Mouse (Mus musculus) G1E (cell line): ENCODE measurements around the gene Wasf2. TPM values are rescaled to one million over a fixed set of nuclear protein-coding genes. Genes with fewer than 3 reads are reported as not detected.

Experiments used
- ATAC-seq: 2 replicates; pipeline ENCODE4 v1.8.0; 2016; ENCODE audit warnings: mild to moderate bottlenecking; ENCODE audit not compliant: insufficient number of reproducible peaks, poor library complexity, low FRiP score, severe bottlenecking; ENCODE audit errors: extremely low read depth
- DNase-seq: peaks from one replicate; pipeline ENCODE4 v3.0.0; 2012; ENCODE audit warnings: low spot score
- H3K27me3 ChIP-seq: 2 replicates; pipeline ENCODE4 v1.6.1; 2012; ENCODE audit warnings: mild to moderate bottlenecking, low read length, inconsistent platforms; ENCODE audit not compliant: insufficient read depth
- H3K36me3 ChIP-seq: replicated peaks from 2 replicates; pipeline ENCODE3; 2012; ENCODE audit warnings: mild to moderate bottlenecking, inconsistent platforms
- H3K4me1 ChIP-seq: 2 replicates; pipeline ENCODE4 v1.6.1; 2012; ENCODE audit warnings: low read depth, low read length, inconsistent platforms, mixed read lengths; ENCODE audit not compliant: insufficient read depth
- H3K4me3 ChIP-seq: 2 replicates; pipeline ENCODE4 v1.5.1; 2012; ENCODE audit warnings: low read depth, mild to moderate bottlenecking, inconsistent platforms, low read length, moderate library complexity, mixed read lengths
- H3K9me3 ChIP-seq: replicated peaks from 2 replicates; pipeline ENCODE4 v1.6.1; 2012; ENCODE audit warnings: inconsistent platforms
- CTCF ChIP-seq: IDR thresholded peaks from 2 replicates; pipeline ENCODE4 v1.5.1; 2012; ENCODE audit warnings: low read depth, low read length, inconsistent platforms, mixed read lengths
- GATA1 ChIP-seq: IDR thresholded peaks from 2 replicates; pipeline ENCODE4 v1.6.1; 2012; ENCODE audit warnings: borderline replicate concordance, low read length, inconsistent platforms, mixed read lengths
- GATA2 ChIP-seq: IDR thresholded peaks from 2 replicates; pipeline ENCODE4 v1.6.1; 2012; ENCODE audit warnings: low read depth, low read length, inconsistent platforms, borderline replicate concordance
- POLR2AphosphoS5 ChIP-seq: IDR thresholded peaks from 2 replicates; pipeline ENCODE4 v1.6.1; 2012; ENCODE audit warnings: low read depth, low read length, inconsistent platforms; ENCODE audit not compliant: insufficient replicate concordance
- TAL1 ChIP-seq: conservative IDR thresholded peaks from 2 replicates; pipeline ENCODE4 v1.6.1; 2012; ENCODE audit warnings: low read depth, low read length, inconsistent platforms, mixed read lengths
- polyA plus RNA-seq: library from polyadenylated mRNA; stranded (reverse); fragments of >175 nt; gene quantifications from 2 replicates; pipeline ENCODE4 v1.2.3, GENCODE M21; 2012
- total RNA-seq, 2 experiments: library from RNA; stranded (forward) in 1 of 2; stranded (reverse) in 1 of 2; fragments of 200-1000 nt in 1 of 2; fragments of >200 nt in 1 of 2; fragmentation: Nextera tagmentation in 1 of 2; gene quantifications; 2 replicates each; pipeline ENCODE4 v1.2.3; 2014 to 2017

The Wasf2 gene
- total and polyA plus RNA-seq, 3 experiments: 12.1 to 127 (median 58.3) TPM

GRCm38 (mm10) chr4:133101751-133102150 is 28.6 kb upstream of the Wasf2 start:
- TF ChIP-seq POLR2AphosphoS5: no peak
- no peak for TF ChIP-seq GATA1
- no peak for TF ChIP-seq TAL1
- TF ChIP-seq GATA2: no peak
- no peak for TF ChIP-seq CTCF
- H3K4me1 ChIP-seq: peaks cover 5% of the 10 kb centered on the region
- H3K4me3 ChIP-seq: no peak overlapping the region
- DNase-seq (no peak), ATAC-seq (no peak)
- peaks cover 17% of the 10 kb centered on the region for H3K27me3 ChIP-seq
- no peaks in the 10 kb centered on the region for H3K36me3 ChIP-seq
- H3K9me3 ChIP-seq: no peaks in the 10 kb centered on the region

- no peak for ATAC-seq
- no peak for DNase-seq
Observed at GRCm38 (mm10) chr4:133103525-133104193, 26.6 kb upstream of the Wasf2 start.

GRCm38 (mm10) chr4:133104194-133104569 is 26.1 kb upstream of the Wasf2 start:
- Histone ChIP-seq H3K9me3 (no peaks in the 10 kb centered on the region), H3K36me3 (no peaks in the 10 kb centered on the region), H3K27me3 (peaks cover 24% of the 10 kb centered on the region), H3K4me1 (peaks cover 9% of the 10 kb centered on the region), H3K4me3 (no peak overlapping the region)
- TF ChIP-seq GATA1 (no peak), POLR2AphosphoS5 (no peak), CTCF (no peak), TAL1 (no peak), GATA2 (no peak)
- DNase-seq (no peak), ATAC-seq (no peak)

More at GRCm38 (mm10) chr4:133103525-133104193, 26.6 kb upstream of the Wasf2 start:
- H3K27me3 ChIP-seq: peaks cover 24% of the 10 kb centered on the region
- H3K4me1 ChIP-seq: peaks cover 9% of the 10 kb centered on the region
- no peaks in the 10 kb centered on the region for H3K36me3 ChIP-seq
- no peaks in the 10 kb centered on the region for H3K9me3 ChIP-seq
- no peak overlapping the region for H3K4me3 ChIP-seq
- TF ChIP-seq CTCF: no peak
- no peak for TF ChIP-seq POLR2AphosphoS5
- TF ChIP-seq GATA1: no peak
- no peak for TF ChIP-seq TAL1
- no peak for TF ChIP-seq GATA2

GRCm38 (mm10) chr4:133106691-133107090 is 23.6 kb upstream of the Wasf2 start:
- peaks cover 9% of the 10 kb centered on the region for H3K4me1 ChIP-seq
- H3K9me3 ChIP-seq: no peaks in the 10 kb centered on the region
- no peak overlapping the region for H3K4me3 ChIP-seq
- H3K27me3 ChIP-seq: peaks cover 23% of the 10 kb centered on the region
- DNase-seq: no peak
- no peak for ATAC-seq
- no peak for TF ChIP-seq GATA1
- TF ChIP-seq TAL1: no peak
- no peak for TF ChIP-seq GATA2
- TF ChIP-seq CTCF: no peak
- no peak for TF ChIP-seq POLR2AphosphoS5
- no peaks in the 10 kb centered on the region for H3K36me3 ChIP-seq

- Histone ChIP-seq H3K9me3 (no peaks in the 10 kb centered on the region), H3K4me3 (no peak overlapping the region), H3K27me3 (peaks cover 18% of the 10 kb centered on the region), H3K4me1 (peaks cover 9% of the 10 kb centered on the region), H3K36me3 (no peaks in the 10 kb centered on the region)
- no peak for TF ChIP-seq GATA2
- no peak for TF ChIP-seq GATA1
- TF ChIP-seq CTCF: no peak
- TF ChIP-seq TAL1: no peak
- TF ChIP-seq POLR2AphosphoS5: no peak
- DNase-seq (no peak), ATAC-seq (no peak)
Observed at GRCm38 (mm10) chr4:133107788-133108281, 22.5 kb upstream of the Wasf2 start.

GRCm38 (mm10) chr4:133108481-133109334 is 21.6 kb upstream of the Wasf2 start:
- peaks cover 9% of the 10 kb centered on the region for H3K4me1 ChIP-seq
- ATAC-seq (no peak), DNase-seq (no peak)
- no peaks in the 10 kb centered on the region for H3K36me3 ChIP-seq
- H3K9me3 ChIP-seq: no peaks in the 10 kb centered on the region
- peaks cover 20% of the 10 kb centered on the region for H3K27me3 ChIP-seq
- TF ChIP-seq CTCF (no peak), POLR2AphosphoS5 (no peak), GATA2 (no peak), GATA1 (no peak), TAL1 (no peak)
- no peak overlapping the region for H3K4me3 ChIP-seq
